Mouse (Mus musculus) Patski (cell line): Measurements from ENCODE around the gene Tyr. TPM values are rescaled to one million over a fixed set of nuclear protein-coding genes. Genes with fewer than 3 reads are reported as not detected.
A peak's percentile ranks its signal among the peaks of the same experiment; 100 is the strongest.
"Not testable (repeated sequence)": the region's sequence is repeated elsewhere in the genome, so short reads cannot be mapped to it uniquely, and the experiment has no call there.

ENCODE experiments used
- ATAC-seq: fragments of 100-300 bp; one replicate; pipeline ENCODE4 v1.8.0; 2021
- CTCF ChIA-PET: fragments of 350-600 bp; sonication (Branson Sonifier 250); formaldehyde crosslinking; loops from one replicate; lab custom pipeline; 2022; ENCODE audit warnings: inconsistent platforms; lab: Charles Lee
- POLR2A ChIA-PET: fragments of 350-600 bp; sonication (Branson Sonifier 250); formaldehyde crosslinking; loops from one replicate; lab custom pipeline; 2022; ENCODE audit warnings: antibody characterized with exemption, inconsistent platforms; lab: Charles Lee
- DNase-seq: peaks from one replicate; pipeline ENCODE4 v3.0.0-alpha.2; 2011; ENCODE audit warnings: low read depth, low spot score
- H3K27me3 ChIP-seq: fragments of 371-371 bp; one replicate; pipeline ENCODE4 v1.5.1; 2021
- CTCF ChIP-seq: fragments of 100-300 bp; IDR thresholded peaks from one replicate; pipeline ENCODE4 v1.5.1; 2021
- in situ Hi-C: fragments of 300-500 bp; cut with MboI; formaldehyde crosslinking; loops from 3 replicates; pipeline ENCODE4 v1.11.1; 2018; ENCODE audit warnings: low pct_unique_long_range_greater_than_20kb, mixed read lengths
- polyA plus RNA-seq: library from polyadenylated mRNA; unstranded; gene quantifications from one replicate; pipeline ENCODE4 v1.2.3, GENCODE M21; 2021

The Tyr gene
- 0.01 TPM for polyA plus RNA-seq

GRCm38 (mm10) chr7:87493412-87493811, at the start of gene Tyr:
TSS of gene Tyr (minus strand) at chr7:87493512.
- ChIA-PET CTCF (no interaction called here), POLR2A (no interaction called here)
- ATAC-seq (no peak), DNase-seq (no peak)
- TF ChIP-seq CTCF = no peak
- in situ Hi-C loops = no loop called here
- no peaks in the 10 kb centered on the region for H3K27me3 ChIP-seq

- POLR2A ChIA-PET = no interaction called here
- H3K27me3 ChIP-seq = no peaks in the 10 kb centered on the region
- DNase-seq (no peak), ATAC-seq (no peak)
- in situ Hi-C loops = no loop called here
- TF ChIP-seq CTCF = no peak
- CTCF ChIA-PET = no interaction called here
Measured at GRCm38 (mm10) chr7:87539031-87539430, 45.7 kb upstream of the Tyr start.

GRCm38 (mm10) chr7:87494124-87494682, 891 bp upstream of the Tyr start:
- TF ChIP-seq CTCF = no peak
- DNase-seq = no peak
- in situ Hi-C loops = no loop called here
- no peaks in the 10 kb centered on the region for H3K27me3 ChIP-seq
- ATAC-seq = no peak
- POLR2A ChIA-PET = no interaction called here
- CTCF ChIA-PET = no interaction called here

GRCm38 (mm10) chr7:87488024-87488423, 5.3 kb downstream of the Tyr start:
- in situ Hi-C loops = no loop called here
- ATAC-seq = no peak
- DNase-seq = no peak
- H3K27me3 ChIP-seq = no peaks in the 10 kb centered on the region
- ChIA-PET CTCF (no interaction called here), POLR2A (no interaction called here)
- no peak for TF ChIP-seq CTCF

- peaks cover 4% of the 10 kb centered on the region for H3K27me3 ChIP-seq
- ChIA-PET CTCF (interaction anchor here (1.8 to 2.0 kb wide), 2 partner anchors 11 to 303 kb away, joined by 4 to 13 read pairs; no protein-coding TSS in a partner anchor), POLR2A (no interaction called here)
- no peak for TF ChIP-seq CTCF
- DNase-seq (no peak), ATAC-seq (no peak)
- in situ Hi-C loops = loop anchor here (5.0 kb wide), 1 partner anchor 306 kb away; no protein-coding TSS in a partner anchor
Measured at GRCm38 (mm10) chr7:87413271-87413670, 80.0 kb downstream of the Tyr start.

GRCm38 (mm10) chr7:87411373-87411772, 81.9 kb downstream of the Tyr start:
- peak; percentile 97 for TF ChIP-seq CTCF
- POLR2A ChIA-PET = not testable (repeated sequence)

GRCm38 (mm10) chr7:87397023-87397422, 96.3 kb downstream of the Tyr start:
- no peak for ATAC-seq
- POLR2A ChIA-PET = no interaction called here
- no peaks in the 10 kb centered on the region for H3K27me3 ChIP-seq
- no peak for TF ChIP-seq CTCF
- CTCF ChIA-PET = interaction anchor here (1.1 kb wide), 1 partner anchor 283 kb away, joined by 3 read pairs; no protein-coding TSS in a partner anchor
- in situ Hi-C loops = no loop called here
- DNase-seq = peak; percentile 6

More at GRCm38 (mm10) chr7:87411373-87411772, 81.9 kb downstream of the Tyr start:
- CTCF ChIA-PET = interaction anchor here (1.1 to 2.1 kb wide), 6 partner anchors 16 to 303 kb away, joined by 3 to 13 read pairs (median 5); no protein-coding TSS in a partner anchor
- not testable (repeated sequence) for H3K27me3 ChIP-seq
- ATAC-seq (peak; percentile 79), DNase-seq (peak; percentile 2)
- in situ Hi-C loops = loop anchor here (5.0 kb wide), 1 partner anchor 304 kb away; no protein-coding TSS in a partner anchor

GRCm38 (mm10) chr7:87374935-87375334, 118.4 kb downstream of the Tyr start:
- POLR2A ChIA-PET = interaction anchor here (1.0 kb wide), 1 partner anchor 10 kb away, joined by 3 read pairs; no protein-coding TSS in a partner anchor
- ATAC-seq (no peak), DNase-seq (no peak)
- CTCF ChIA-PET = interaction anchor here (1.5 kb wide), 1 partner anchor 12 kb away, joined by 7 read pairs; no protein-coding TSS in a partner anchor
- H3K27me3 ChIP-seq = no peaks in the 10 kb centered on the region
- TF ChIP-seq CTCF = no peak
- in situ Hi-C loops = no loop called here

Other genes with a start within 250 kb of the Tyr start
- 14.4 TPM for gene Nox4, start 247.4 kb downstream of the Tyr start, polyA plus RNA-seq
- gene Grm5, start 90.7 kb upstream of the Tyr start, polyA plus RNA-seq = not detected